Mouse (Mus musculus) limb, embryonic 14.5 days (tissue): ENCODE results near the gene Pde4dip. TPM values are rescaled to one million over a fixed set of nuclear protein-coding genes. Genes with fewer than 3 reads are reported as not detected.

Source experiments
- ATAC-seq: fragments of 200-750 bp; cut with Nextera tagmentation; 2 replicates; pipeline ENCODE4 v1.8.0; 2017; ENCODE audit warnings: low read depth, moderate number of reproducible peaks, moderate TSS enrichment; ENCODE audit not compliant: low FRiP score
- DNase-seq: peaks from one replicate; pipeline ENCODE4 v3.0.0-alpha.2; 2015; ENCODE audit warnings: low spot score
- H3K27ac ChIP-seq: fragments of 300-500 bp; sonication (generic); replicated peaks from 2 replicates; pipeline ENCODE4 v1.5.1; 2014; ENCODE audit warnings: low read depth, mild to moderate bottlenecking, low read length, moderate library complexity, mixed read lengths
- H3K27me3 ChIP-seq: fragments of 300-500 bp; sonication (generic); 2 replicates; pipeline ENCODE4 v1.6.1; 2014; ENCODE audit warnings: low read length, mixed read lengths; ENCODE audit not compliant: control insufficient read depth, insufficient read depth
- H3K36me3 ChIP-seq: fragments of 300-500 bp; sonication (generic); 2 replicates; pipeline ENCODE4 v1.6.1; 2014; ENCODE audit warnings: mild to moderate bottlenecking, low read length, moderate library complexity, mixed read lengths; ENCODE audit not compliant: control insufficient read depth, insufficient read depth
- H3K4me1 ChIP-seq: fragments of 300-500 bp; sonication (generic); 2 replicates; pipeline ENCODE4 v1.6.1; 2014; ENCODE audit warnings: antibody characterized with exemption, low read length, mixed read lengths; ENCODE audit not compliant: control insufficient read depth, insufficient read depth
- H3K4me2 ChIP-seq: fragments of 300-500 bp; sonication (generic); replicated peaks from 2 replicates; pipeline ENCODE4 v1.6.1; 2014; ENCODE audit warnings: low read depth, mild to moderate bottlenecking, low read length, moderate library complexity; ENCODE audit not compliant: severe bottlenecking
- H3K4me3 ChIP-seq: fragments of 300-500 bp; sonication (generic); replicated peaks from 2 replicates; pipeline ENCODE4 v1.5.1; 2014; ENCODE audit warnings: low read length
- H3K9ac ChIP-seq: fragments of 300-500 bp; sonication (generic); 2 replicates; pipeline ENCODE4 v1.6.1; 2014; ENCODE audit warnings: mild to moderate bottlenecking, low read depth, low read length, moderate library complexity; ENCODE audit not compliant: severe bottlenecking
- H3K9me3 ChIP-seq: fragments of 300-500 bp; sonication (generic); 2 replicates; pipeline ENCODE4 v1.6.1; 2016; ENCODE audit warnings: low read length; ENCODE audit not compliant: control insufficient read depth
- POLR2A ChIP-seq: fragments of 200-500 bp; IDR thresholded peaks from 2 replicates; pipeline ENCODE4 v1.8.0; 2012; ENCODE audit warnings: inconsistent platforms, mild to moderate bottlenecking, moderate library complexity, borderline replicate concordance; ENCODE audit not compliant: insufficient read depth, insufficient read length; ENCODE audit errors: extremely low read depth
- WGBS: fragments of 180-500 bp; shearing (Covaris S2); extraction: QIAGEN DNeasy Blood & Tissue Kit; methylation state at CpG from one replicate; pipeline ENCODE4 v1.1.7; 2014; 5-methylcytosine and 5-hydroxymethylcytosine counted together
- polyA plus RNA-seq, 2 experiments: library from polyadenylated mRNA; depleted of rRNA in 1 of 2; stranded (reverse) in 1 of 2; unstranded in 1 of 2; fragments of >200 nt; fragmentation: Nextera tagmentation in 1 of 2; extraction: Ambion mirVana in 1 of 2; gene quantifications; 2 replicates each; pipeline versions ENCODE4 v1.2.1 to v1.2.3; 2012 to 2014

The Pde4dip gene
- polyA plus RNA-seq, 2 experiments: 33.3 to 38.5 TPM

DNA sequence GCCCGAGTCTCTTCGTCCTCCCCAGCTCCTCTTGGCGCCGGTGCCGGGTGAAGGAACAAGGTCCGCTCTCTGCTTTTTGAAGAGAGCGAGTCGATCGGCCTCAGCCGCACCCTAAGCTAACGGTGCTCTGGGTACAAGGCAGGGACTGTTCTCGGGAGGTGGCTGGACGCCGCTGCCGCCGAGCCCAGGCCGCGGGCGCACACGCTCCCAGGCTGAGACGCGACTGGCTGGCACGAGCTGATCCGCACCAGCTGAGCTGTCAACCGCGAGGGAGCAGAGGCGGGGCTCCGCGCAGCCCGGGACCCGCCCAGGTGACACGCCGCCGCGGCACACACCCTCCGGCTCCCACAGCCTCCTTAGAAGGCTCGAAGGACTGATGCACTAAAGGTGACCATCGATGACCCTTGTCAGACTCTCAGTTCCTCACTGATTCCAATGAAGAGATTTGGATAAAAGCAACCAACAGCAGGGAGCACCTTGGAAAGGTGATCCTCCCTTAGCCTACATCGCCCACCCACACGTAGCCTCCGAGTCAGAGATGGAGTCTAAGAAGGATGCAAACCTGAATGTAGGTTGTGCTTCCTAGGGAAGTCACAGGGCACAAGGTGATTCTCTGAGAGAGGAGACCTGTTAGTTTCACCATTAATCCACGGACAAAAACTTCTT lies 20.4 kb downstream of the Pde4dip start:
- Histone ChIP-seq H3K4me2 (peak overlapping the region; percentile 94), H3K4me1 (peaks cover 7% of the 10 kb centered on the region; the same call in 1 of the 2 replicates), H3K27ac (peak overlapping the region; percentile 65), H3K4me3 (peak overlapping the region; percentile 57), H3K9me3 (no peaks in the 10 kb centered on the region), H3K36me3 (no peaks in the 10 kb centered on the region), H3K9ac (peak overlapping the region; percentile 55), H3K27me3 (peaks cover 18% of the 10 kb centered on the region; the same call in 1 of the 2 replicates)
- ATAC-seq (peak; percentile 87), DNase-seq (peak; percentile 47)
- 4% methylated on average over 41 of the region's 42 CpGs for WGBS
- no peak for TF ChIP-seq POLR2A

DNA sequence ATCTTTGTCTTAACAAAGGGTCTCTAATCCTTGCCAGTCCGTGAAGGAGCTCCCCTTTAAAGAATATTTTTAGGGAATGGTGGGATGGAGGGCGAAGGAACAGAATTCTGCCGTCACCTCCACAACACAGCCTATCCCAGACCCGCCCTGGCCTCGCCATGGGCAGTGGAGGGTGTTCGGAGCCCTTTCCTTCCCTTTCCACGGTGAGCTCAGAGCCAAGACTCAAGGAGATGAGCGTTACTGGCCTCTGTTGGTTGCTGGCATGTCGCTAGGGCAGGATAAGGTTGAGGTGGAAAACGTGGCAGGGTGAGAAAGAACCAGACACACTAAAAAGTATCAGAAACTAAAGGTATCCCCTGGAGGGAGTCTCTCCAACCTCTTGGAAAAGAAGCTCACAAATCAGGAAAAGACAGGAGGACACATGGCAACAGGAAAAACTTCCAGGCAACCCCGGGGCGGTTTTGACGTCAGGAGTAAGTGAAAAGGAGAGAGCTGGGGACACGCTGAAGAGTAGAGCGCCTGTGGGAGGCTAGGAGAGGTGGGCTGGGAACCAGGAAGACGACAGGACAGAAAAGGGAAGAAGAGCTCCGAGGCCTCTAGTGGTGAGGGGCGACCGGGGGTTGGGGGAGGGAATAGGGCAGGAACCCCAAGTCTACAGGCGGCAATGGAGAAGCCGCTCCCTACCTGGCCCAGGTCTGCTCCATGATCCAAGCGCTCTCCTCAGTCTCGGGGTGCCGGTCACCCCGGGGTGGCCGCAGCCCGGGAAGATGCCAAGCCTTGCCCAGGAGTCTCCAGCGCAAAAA lies 21.1 kb downstream of the Pde4dip start:
- H3K36me3 ChIP-seq: no peaks in the 10 kb centered on the region
- no peak for TF ChIP-seq POLR2A
- DNase-seq (no peak), ATAC-seq (peak; percentile 19; the same call in 1 of the 2 replicates)
- 4% methylated on average over 27 of the region's 28 CpGs for WGBS
- peaks cover 7% of the 10 kb centered on the region; the same call in 1 of the 2 replicates for H3K4me1 ChIP-seq
- peak overlapping the region; percentile 57 for H3K4me3 ChIP-seq
- no peaks in the 10 kb centered on the region for H3K9me3 ChIP-seq
- H3K9ac ChIP-seq: peak overlapping the region; percentile 55
- H3K4me2 ChIP-seq: peak overlapping the region; percentile 94
- peak overlapping the region; percentile 65 for H3K27ac ChIP-seq
- peaks cover 18% of the 10 kb centered on the region; the same call in 1 of the 2 replicates for H3K27me3 ChIP-seq

DNA sequence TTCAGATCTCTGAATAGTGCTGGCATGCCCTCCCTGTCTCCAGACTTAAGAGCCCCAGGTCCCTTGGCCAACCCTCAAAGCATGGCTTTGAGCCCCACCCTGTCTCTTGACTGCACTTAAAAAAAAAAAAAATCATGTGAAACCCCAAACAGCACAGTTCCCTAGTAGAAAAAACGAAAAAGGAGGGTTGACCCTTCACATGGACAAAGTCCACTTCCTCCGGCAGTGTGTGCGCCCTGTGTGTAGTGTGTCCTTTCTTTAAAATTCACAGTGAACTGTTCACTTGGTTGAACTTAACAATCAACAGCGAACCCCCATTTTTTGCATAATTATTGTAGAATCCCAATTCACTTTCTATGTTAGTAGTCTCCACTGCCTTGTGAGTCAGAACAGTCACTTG lies 21.8 kb downstream of the Pde4dip start:
- peaks cover 18% of the 10 kb centered on the region; the same call in 1 of the 2 replicates for H3K27me3 ChIP-seq
- peaks cover 7% of the 10 kb centered on the region; the same call in 1 of the 2 replicates for H3K4me1 ChIP-seq
- H3K4me2 ChIP-seq: peak overlapping the region; percentile 94
- no peaks in the 10 kb centered on the region for H3K36me3 ChIP-seq
- ATAC-seq (no peak), DNase-seq (no peak)
- 69% methylated on average over 4 of the region's 4 CpGs for WGBS
- H3K4me3 ChIP-seq: peak overlapping the region; percentile 57
- peak overlapping the region; percentile 55; the same call in 1 of the 2 replicates for H3K9ac ChIP-seq
- no peak for TF ChIP-seq POLR2A
- no peak overlapping the region for H3K27ac ChIP-seq
- no peaks in the 10 kb centered on the region for H3K9me3 ChIP-seq

DNA sequence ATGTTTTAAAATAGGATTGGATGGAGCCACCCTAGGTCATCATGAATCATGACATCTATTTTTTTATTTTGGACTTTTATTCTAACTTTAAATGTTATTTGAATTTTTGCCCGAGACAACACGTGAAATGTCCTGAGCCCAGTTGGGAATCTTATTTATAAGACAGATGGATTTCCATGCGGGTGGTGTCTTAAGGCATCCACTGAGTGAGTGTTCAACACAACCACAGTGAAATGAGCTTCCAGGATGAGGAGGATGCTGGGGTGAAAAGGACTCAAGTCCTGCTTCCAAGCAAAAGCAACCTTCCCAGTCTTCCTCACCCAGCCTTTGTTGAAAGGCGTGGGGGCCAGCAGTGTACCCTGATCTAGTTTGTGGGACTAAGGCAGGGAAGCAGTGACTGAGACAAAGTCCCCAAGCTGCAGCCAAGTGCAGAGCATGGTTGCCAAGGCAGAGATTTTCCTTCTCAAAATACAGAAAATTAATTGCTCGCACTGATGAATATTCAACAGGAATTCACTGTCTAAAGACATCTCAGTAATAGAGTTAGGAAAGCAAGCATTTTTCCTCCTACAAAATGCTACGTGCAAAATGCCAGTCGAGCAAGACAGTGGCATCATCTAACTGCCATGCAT lies 27.6 kb downstream of the Pde4dip start:
- WGBS: 91% methylated on average over 7 of the region's 7 CpGs
- Histone ChIP-seq H3K4me1 (no peaks in the 10 kb centered on the region), H3K27me3 (no peaks in the 10 kb centered on the region), H3K4me3 (no peak overlapping the region), H3K9me3 (no peaks in the 10 kb centered on the region), H3K4me2 (no peak overlapping the region), H3K27ac (no peak overlapping the region), H3K36me3 (no peaks in the 10 kb centered on the region), H3K9ac (no peak overlapping the region)
- DNase-seq (no peak), ATAC-seq (no peak)
- no peak for TF ChIP-seq POLR2A

DNA sequence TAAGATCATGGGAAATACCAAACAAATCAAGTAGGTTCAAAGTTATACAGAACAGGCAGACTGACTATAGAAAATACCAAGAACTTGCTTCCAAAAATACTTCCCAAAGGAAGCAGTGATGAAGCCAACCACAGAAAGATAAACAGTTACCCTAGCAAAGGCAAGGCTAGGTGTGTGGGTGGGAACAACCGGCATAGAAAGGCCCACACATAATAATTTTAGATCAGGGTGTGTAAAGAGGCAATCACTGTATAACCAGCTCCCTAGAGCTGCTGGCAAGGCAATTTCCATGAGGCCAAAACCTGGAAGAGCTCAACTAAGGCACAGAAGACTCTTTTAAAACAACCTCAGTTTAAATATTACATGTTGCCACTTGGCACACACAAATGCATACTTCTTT lies 29.1 kb downstream of the Pde4dip start:
- no peaks in the 10 kb centered on the region for H3K36me3 ChIP-seq
- 82% methylated on average over 1 of the region's 1 CpGs for WGBS
- no peak overlapping the region for H3K4me2 ChIP-seq
- ATAC-seq (no peak), DNase-seq (no peak)
- H3K9ac ChIP-seq: no peak overlapping the region
- no peaks in the 10 kb centered on the region for H3K27me3 ChIP-seq
- no peak for TF ChIP-seq POLR2A
- H3K4me1 ChIP-seq: no peaks in the 10 kb centered on the region
- no peaks in the 10 kb centered on the region for H3K9me3 ChIP-seq
- no peak overlapping the region for H3K4me3 ChIP-seq
- no peak overlapping the region for H3K27ac ChIP-seq
